Mouse (Mus musculus) right cerebral cortex, postnatal 25 days (tissue): Measurements from ENCODE around the gene Map3k5.
"Not testable (repeated sequence)": the region's sequence is repeated elsewhere in the genome, so short reads cannot be mapped to it uniquely, and the experiment has no call there.

Source experiments
- DNase-seq: peaks from one replicate; pipeline ENCODE4 v3.0.0; 2022

Map3k5 gene

DNA sequence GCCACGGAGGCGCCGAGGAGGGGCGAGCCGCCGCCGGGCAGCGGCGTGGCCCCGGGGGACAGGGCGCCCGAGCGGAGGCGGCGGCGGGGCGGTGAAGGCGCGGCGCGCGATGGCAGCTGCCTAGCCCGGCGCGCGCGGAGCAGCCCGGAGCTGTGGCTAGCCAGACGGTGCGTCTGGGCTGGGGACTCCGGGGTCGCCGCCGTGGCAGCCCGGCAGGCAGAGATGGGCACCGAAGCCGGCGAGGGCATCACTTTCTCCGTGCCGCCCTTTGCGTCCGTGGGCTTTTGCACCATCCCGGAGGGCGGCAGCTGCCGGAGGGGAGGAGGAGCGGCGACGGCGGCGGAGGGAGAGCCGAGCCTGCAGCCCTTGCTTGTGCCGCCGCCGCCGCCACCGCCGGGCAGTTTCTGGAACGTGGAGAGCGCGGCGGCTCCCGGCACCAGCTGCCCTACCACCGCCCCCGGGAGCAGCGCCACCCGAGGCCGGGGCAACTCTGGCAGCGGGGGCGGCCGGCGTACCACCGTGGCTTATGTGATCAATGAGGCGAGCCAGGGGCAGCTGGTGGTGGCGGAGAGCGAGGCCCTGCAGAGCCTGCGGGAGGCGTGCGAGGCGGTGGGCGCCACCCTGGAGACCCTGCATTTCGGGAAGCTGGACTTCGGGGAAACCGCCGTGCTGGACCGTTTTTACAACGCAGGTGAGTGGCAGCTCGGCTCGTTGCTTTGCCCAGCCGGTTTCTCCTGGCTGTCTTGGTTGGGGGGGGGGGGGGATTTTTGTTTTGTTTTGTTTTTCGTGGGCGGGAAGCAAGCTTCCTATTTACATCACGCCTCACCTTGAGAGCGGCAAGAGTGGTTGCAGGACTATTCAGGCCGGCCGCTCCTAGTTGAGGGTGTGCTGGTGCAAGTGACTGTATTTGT lies at the start of gene Map3k5:
Gene Map3k5, plus strand, starts transcription at position 89 of the 911 bp plus-strand sequence.
- DNase-seq = no peak

DNA sequence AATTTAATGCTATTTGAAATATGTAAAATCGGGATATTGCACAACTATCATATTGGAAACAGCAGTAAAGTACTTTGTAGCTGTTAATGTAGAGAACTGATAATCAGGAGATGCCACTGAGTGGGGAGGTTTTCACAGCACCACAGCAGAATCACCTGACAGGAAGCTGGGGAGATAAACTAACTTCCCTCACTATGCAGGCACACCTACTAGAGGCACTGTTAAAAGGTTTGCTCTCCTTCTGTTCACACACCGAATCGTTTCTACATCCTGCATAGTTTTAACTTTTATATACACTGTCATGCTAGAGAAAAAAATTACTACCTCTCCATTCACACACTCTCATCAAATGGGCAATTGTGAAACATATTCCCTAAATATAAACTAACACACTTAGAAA lies 48.0 kb upstream of the Map3k5 start:
- no peak for DNase-seq

DNA sequence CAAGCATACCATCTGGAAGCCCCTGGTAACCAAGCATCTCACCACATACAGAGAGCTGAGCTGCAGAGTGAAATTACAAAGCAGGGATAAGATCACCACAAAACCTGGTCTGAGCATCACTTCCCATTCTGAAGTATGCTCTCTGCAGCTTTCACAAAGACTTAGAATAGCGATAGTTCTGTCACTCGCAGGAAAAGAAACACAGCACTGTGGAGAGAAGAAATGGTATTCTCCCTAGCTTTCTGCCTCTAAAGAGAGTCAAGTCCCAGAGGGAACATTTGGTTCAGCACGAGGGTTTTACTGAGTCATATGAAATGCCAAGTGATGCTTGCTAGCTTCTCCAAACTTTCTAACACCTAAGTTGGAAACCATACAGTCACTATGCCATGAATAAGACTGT lies 44.4 kb upstream of the Map3k5 start:
- DNase-seq = no peak

DNA sequence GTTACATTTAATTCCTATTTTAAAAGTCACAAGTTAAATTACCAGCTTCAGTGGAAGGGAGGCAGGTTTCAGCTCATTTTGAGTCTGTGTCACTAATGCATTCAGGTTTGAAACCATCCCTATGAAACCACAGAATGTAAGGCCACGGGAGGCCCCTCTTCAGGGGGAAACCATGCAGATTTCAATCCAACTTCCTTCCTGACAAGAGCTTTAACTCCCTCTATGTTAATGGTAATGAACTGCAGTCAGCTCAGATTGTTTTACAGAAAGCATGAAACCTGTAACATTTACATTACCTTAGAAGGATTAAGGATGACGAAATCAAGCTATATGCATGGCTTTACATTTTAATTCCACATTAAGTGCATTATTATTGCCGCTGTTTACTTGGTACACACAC lies 42.6 kb upstream of the Map3k5 start:
- DNase-seq = no peak

DNA sequence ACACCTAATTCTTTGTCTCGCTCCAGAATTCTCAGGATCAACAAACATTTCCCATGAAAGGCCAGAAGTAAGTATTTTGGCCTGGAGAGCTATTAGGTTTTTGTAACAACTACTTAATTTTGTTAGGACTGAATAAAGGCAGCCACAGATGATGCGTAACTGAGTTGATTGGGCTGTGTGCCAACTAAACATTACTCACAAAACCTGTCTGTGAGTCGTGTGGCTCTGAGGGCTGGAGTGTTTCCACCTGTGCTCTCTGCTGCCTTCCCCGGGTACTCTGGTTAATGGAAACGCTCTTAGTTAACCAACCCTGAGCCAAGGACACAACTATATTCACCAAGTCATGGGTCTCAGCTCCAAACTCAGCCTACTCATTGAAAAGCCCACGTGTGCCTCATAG lies 41.1 kb upstream of the Map3k5 start:
- no peak for DNase-seq

DNA sequence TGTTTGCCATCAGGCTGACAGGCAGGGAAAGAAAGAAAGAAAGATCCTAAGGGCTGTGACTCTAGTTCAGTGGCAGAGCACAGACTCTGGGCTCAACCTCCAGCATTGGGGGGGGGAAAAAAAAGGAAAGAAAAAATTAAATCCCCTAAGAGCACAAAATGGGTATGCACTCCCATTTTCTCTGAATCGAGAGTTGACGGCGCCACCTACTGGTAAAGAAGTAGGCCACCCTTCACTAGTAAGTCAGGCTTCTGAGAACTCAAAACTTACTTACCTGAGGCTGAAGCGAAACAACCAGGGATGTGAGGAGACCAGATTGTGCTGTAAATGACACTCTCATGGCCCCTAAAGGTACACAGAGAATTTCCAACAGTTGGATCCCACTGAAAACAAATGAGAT lies 40.3 kb upstream of the Map3k5 start:
- peak; percentile 24 for DNase-seq

DNA sequence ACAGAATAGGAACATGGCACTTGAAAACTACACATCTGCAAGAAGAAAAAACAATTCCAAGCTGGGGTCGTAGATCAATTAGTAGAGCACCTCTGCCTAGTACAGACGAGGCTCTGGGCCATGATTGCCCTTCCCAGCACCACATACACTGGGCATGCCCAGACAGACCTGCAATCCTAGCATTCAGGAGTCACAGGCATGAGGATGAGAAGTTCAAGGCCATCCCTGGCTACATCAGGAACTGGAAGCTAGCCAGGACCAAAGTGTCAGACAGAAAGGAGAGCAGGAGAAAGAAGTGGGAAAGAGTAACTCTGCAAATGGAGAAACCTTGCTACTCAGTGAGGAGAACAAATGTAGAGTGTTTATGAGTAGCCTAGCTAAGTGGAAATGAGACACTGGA lies 34.1 kb upstream of the Map3k5 start:
- DNase-seq = no peak

DNA sequence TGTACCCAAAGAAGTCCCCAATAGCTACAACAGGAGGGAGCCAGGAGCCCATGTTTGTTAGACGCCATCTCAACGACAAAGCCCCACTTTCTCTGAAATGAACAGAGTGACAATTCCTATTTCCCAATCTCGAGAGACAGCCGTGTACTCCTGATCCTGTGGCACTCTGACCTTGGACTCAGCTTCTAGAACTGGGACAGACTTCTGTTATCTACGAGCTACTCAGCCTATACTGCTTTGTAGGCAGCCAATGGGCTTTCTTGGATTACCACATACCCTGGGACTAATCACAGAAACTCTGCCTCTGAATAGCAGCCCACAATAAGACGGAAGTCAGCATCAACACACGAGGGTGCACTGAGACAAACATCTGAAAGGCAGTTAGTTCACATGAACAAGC lies 32.3 kb upstream of the Map3k5 start:
- DNase-seq = no peak

DNA sequence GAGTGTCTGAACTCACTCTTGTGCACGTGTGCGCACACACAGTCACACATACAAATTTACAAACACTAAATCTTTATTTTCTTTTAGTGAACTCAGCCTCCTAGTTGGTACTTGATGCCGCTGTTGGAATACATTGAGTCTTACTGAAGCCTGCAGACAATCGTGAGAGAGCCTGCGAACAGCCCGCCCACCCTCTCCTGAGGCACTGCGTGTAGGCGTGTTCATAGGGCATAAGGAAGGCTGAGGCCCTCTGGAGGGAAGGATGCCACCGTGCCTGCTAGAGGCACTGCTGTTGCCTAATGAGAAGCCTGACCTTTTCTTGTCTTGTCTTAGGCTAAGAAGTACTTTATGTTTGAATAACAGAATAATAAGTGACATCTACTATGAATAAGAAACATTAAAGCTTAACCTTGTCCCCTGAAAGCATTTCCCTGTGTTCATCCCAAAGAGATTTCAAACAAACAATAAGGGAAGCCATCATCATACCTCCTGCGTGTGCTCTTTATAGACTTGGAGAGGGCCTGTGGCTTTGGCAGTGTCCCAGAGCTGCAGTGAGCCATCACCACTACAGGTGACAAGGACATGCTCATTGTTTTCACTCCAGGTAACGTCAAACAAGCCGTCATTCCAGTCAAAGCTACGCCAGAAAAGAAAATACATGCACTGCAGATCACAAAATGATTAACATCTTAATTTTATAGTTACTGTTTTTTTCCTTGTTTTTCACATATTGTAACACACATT lies 30.0 kb upstream of the Map3k5 start:
- DNase-seq = peak; percentile 54

DNA sequence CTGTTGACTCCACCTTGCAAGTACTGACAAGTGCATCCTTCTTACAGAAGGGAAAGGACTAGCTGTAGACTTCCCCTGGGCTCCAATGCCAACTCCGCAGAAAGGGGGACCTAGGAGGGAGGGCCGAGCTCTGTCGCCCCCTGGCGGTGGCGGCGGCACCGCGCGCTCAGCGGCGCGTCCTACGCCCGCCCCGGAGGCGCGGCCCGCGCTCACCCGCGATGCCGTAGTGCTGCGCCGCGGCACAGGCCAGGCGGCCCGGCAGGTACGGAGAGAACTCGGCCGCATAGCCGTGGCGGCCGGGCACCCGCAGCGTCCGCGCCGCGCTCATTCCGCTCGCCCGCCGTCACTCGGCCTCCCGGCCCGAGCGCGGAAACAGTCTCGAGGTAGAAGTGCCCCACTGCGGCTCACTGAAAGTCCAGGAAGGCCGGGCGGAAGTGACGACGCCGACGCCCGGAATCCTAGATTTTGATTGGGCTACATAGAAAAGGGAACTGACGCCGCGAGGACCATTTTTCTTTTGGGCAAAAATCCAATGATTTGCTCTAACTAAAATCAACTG lies 26.9 kb upstream of the Map3k5 start, which contains the start of gene Pex7:
Gene Pex7, minus strand, starts transcription at position 444 of the 559 bp plus-strand sequence.
- DNase-seq = peak; percentile 93

DNA sequence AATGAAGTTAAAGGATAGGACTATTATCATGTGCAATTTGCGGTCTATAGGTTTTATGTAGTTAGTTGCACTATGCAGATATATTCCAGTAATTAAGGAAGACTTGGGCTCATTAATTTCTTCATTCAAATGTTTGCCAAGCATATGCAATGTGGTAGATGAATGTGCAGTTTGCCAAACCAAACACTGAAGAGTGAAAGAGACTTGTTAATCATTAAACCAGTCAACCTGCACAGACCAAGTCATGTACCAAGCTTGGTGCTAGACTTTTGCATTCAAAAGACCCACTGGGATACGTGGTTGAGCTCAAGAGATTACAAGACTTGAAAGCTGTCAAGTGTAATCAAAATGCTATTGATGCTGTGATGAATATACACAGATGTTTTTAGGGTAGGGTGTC lies 26.2 kb upstream of the Map3k5 start:
- DNase-seq = no peak

DNA sequence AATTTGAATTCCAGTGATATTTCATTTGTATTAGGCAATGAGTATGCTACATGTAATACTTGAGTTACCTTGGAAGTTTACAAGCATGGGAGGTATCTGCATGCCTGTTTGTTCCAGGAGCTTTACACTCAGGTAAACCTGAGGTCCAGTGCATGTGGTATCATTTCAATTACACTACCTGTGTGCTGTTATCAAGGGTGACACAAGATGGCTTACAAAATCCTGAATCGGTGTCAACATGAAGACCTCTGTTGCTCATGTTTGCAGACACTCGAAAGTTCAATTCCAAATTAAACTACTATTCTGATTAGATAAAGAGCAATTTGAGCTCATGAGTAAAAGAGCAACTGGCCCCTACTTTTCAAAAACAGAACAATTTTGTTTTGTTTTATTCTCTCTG lies 23.8 kb upstream of the Map3k5 start:
- no peak for DNase-seq

DNA sequence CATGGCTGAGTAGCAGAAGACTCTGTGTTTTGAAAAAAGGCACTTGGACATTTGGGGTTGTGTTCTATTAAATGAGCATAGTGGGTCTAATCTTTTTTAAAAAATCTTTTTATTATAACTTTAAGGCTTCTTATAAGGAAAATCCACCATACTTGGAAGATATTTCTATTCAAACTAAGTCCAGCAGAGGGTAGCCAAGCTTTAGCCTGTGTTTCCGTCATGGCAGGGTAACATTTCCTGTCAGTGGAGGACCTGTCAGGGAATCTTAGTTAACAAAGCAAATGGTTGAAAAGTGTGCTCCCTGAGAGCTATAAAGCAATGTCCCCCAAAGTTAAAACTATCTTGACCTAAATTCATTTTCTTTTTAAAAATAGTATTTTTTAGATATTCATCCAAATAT lies 22.7 kb upstream of the Map3k5 start:
- DNase-seq = no peak

DNA sequence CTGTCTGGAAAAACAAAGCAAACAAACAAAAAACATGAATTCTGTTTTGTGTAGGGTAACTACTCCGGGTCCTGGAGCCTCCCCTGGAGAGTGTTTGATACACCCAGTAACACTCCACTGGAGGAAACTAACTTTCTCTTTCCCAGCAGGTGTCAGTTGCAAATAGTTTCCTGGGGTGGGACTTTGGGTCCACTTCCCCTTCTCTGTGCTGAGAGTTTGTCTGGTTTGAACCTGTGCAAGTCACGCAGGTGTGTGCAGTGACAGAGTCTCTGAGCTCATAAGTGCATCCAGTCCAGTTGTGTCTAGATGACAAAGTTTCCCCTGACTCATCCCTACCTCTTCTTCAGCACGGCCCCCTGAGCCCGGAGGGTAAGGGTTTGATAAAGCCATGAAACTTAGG lies 20.5 kb upstream of the Map3k5 start:
- DNase-seq = no peak

DNA sequence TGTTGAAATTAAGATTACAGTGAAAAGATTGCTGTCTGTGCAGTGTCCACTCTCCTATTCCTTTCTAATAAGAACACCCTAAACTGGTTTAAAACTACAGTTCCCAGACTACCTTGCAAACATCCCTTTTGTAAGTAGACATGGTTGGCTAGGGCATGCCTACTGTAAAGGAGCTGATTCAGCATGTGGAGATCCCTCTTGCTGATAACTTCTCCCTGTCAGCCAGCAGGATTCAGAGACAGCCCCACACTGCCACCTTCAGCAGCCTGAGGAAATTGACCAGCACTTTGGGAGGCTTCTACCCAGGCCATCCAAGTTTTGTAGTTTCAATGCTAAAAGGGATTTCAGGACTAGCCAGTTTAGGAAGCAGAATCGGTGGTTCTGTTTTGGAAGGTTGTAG lies 19.0 kb upstream of the Map3k5 start:
- DNase-seq = peak; percentile 46

DNA sequence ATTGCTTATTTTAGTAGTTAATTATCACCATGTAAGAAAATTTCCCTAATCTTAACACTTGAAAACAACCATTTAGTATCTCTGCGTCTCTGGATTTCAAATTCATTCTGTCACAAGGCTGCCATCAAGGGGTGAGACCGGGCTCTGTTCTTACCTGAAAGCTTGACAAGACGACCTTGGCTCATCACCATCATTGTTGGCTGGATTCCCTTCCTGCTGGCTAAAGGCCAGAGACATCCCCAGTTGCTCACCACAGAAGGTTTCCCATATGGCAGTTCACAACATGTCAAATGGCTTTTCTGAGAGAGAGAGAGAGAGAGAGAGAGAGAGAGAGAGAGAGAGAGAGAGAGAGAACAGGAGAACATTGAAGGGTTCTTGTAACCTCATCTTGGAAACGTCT lies 11.9 kb upstream of the Map3k5 start:
- DNase-seq = no peak

DNA sequence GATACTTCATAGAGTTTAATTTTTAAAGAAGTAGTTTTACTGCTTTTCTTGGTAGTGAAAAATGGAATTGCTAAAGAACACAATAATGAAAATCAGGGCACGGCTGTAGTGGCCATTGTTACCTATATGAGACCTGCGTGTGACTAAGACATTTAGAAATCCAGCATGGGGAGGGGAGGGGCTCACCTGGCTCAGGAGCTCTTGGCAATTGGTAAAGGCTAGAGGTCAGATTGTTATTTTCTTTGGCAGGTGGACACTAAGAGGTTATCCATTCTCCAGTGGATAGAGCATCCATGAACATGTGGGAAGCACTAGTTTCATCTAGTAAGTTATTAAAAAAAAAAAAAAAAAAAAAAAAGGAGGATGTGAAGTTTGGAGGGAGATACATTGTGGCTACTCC lies 10.0 kb upstream of the Map3k5 start:
- no peak for DNase-seq

DNA sequence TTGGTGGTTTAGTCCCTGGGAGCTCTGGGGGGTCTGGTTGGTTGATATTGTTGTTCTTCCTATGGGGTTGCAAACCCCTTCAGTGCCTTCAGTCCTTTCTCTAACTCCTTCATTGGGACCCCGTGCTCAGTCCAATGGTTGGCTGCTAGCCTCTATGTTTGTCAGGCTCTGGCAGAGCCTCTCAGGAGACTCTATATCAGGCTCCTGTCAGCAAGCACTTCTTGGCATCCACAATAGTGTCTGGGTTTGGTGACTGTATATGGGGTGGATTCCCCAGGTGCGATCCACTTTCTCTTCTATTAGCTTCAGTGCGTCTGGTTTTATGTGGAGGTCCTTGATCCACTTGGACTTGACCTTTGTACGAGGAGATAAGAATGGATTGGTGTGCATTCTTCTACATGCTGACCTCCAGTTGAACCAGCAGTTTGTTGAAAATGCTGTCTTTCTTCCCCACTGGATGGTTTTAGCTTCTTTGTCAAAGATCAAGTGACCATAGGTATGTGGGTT lies 7.8 kb upstream of the Map3k5 start:
- DNase-seq = not testable (repeated sequence)

DNA sequence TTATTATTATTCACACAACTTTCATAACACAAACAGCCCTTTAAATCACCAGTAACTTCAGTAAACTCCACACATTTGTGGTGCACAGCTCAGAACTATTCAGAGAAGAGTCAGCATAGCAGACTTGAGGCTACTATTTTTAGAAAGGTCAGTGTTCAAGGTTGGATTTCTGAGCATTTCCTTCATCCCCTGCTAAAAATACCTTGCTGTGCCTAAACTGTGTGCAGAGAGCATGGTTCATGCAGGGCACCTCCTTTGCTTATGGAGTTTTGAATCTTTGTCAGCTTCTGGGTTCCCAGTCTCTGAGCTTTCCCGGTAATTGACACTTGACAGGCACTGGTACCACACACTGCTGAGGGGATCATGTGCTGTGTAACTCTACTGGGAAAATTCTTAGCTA lies 6.1 kb upstream of the Map3k5 start:
- DNase-seq = no peak

DNA sequence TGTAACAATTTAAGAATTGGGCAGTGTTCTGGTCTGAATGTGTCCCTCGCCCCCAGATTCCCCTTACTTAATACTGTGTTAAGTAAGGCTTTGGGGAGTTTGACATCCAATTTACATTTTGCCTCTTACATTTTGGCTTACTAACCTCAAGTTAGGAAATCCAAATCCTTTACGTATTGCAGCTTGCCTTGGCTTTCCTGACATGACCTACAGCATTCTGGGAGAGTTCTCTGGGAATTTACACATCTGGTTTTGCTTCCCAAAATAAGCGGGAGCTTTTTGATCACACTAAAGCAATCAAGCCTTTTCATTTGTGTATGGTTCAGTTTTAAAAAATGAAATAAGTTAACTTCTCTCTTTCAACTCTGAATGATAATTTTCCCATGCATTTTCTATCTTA lies 1.3 kb upstream of the Map3k5 start:
- no peak for DNase-seq

DNA sequence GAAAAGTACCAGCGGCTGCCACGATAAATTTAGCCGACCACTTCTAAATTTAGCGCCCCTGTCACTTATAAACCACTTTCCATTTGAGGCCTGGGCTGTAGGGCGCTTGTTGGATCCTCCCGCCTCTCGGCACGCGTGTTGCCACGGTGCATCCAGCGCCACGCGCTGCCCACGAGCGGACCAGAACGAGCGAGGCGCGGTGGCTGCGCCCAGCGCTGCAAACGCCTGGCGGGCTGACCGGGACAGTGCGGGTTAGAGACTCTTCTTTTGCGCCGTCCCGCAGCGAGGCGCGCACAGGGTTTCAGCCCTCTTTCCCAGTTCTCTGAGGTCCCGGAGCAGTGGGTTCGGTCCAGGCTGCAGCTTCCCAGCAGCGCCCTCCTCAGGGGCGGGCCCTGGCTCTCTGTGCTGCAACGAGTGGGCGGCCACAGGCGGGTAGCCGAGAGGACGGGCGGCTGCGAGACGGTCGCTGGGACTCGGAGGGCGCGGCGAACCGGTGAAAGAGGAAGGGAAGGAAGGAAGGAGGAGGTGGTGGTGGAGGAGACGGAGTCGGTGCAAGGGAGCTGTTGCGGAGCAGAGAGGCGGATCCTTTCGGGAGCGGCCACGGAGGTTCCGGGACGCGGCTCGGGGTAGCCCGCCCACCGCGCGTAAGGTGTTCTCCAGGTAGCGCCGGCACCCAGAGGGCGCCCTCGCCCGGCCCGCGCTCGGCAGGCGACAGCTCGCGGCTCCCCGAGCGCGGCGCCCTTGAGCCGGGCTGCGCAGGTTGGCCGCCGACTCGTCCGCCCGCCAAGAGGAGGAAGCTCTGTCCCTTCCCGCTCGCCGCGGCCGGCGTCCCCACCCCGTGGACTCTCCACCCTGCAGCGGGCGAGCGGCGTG lies 525 bp upstream of the Map3k5 start:
- DNase-seq = peak; percentile 83

DNA sequence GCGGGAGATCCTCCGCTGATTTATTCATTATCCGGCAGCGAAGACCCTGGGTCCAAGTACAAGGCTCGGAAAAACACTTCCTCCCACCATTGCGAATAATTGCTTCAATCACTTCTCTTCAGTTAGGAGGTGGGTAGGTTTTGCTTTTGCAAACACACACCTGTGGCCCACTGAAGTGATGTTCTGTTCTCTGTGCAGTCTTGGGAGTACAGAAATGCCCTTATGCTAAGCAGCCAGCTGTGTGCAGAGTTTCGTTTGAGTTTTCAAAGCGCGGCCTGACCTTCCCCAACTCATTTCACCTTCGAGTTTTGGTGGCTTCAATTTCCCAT lies 987 bp downstream of the Map3k5 start:
- no peak for DNase-seq

DNA sequence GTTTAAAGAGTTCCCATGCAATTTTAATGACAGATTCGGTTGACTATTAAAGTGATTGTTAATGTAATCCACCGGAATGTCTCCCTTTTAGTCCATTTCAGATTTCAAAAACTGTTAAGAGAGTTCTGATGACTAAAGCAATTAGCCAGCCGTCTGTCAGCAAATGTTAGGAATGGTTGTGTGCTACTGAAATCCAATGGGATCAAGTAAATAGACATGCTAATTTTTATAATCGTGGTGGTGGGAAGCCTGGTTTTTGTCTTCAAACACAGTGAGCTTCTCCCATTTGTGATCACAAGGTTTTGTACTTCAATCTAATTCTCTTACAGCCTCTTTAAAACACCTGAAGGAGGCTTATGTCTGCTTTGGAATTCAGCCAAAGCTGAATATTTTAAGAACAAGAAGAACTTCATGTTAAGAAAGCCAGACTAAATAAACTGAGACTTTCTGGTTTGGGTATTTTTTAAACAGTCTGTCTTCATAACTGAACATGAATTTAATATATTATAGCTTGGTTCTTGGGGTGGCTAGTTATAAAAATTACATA lies 1.6 kb downstream of the Map3k5 start:
- no peak for DNase-seq
